Comparison of ENCODE assay signal across 9 mouse cellular contexts in the genomic region with DNA sequence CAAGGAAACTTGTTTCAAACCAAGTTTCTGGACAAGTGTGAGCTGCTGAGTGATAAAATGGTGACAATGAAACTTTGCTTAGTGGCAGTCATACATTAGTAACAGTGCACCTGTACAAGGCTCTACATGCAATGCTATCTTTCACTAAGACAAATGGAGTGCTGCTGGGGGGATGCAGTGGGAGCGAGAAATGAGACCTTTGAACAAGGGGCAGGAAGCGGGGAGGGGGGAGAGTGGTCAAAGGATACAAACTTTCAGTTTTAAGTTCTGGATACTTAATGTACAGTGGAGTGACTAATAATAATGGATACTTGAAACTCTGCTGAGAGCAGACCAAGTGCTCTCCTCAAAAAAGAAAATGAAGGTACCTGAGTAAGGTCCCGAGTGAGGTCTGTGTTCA. TPM values are rescaled to one million over a fixed set of nuclear protein-coding genes. Genes with fewer than 3 reads are reported as not detected.
A peak's percentile ranks its signal among the peaks of the same experiment; 100 is the strongest.
DNase-seq lines count a peak whose midpoint lies in the region; ATAC-seq and TF ChIP-seq lines count a peak whose summit lies in the region.
"Had no signal": no experiment of that assay in that cellular context is flagged by ENCODE, and none has a peak within 500 bp of the region (broad histone marks: within the 10 kb centered on the region; RNA-seq: fewer than 3 reads in every experiment).

No protein-coding gene starts in this region.

- H3K27me3 ChIP-seq in kidney, adult 2 months (replicated peaks; ENCODE audit: control insufficient read depth, insufficient read depth, low read length): no peaks in the 10 kb centered on the region
- H3K27me3 ChIP-seq in embryonic facial prominence, embryonic 11.5 days (ENCODE audit: control insufficient read depth, insufficient read depth, low read length): no peaks in the 10 kb centered on the region
- no peaks in the 10 kb centered on the region for H3K27me3 ChIP-seq in intestine, embryonic 14.5 days (replicated peaks; ENCODE audit: control insufficient read depth, insufficient read depth, low read length)
- no peaks in the 10 kb centered on the region for H3K27me3 ChIP-seq in midbrain, embryonic 15.5 days (replicated peaks)
- H3K27me3 ChIP-seq: Patski had no signal

- TF ChIP-seq POLR2A in kidney, adult 2 months (IDR thresholded peaks at IDR 0.05; ENCODE audit: low read depth, low read length): no peak

- H3K4me2 ChIP-seq in embryonic facial prominence, embryonic 11.5 days (ENCODE audit: low read depth, low read length): peak overlapping the region; percentile 65
- H3K4me2 ChIP-seq in intestine, embryonic 14.5 days (ENCODE audit: low read length): peak overlapping the region; percentile 70
- peak overlapping the region; percentile 66 for H3K4me2 ChIP-seq in midbrain, embryonic 15.5 days

- H3K36me3 ChIP-seq in kidney, adult 2 months (ENCODE audit: control insufficient read depth, insufficient read depth, low read length): no peaks in the 10 kb centered on the region
- no peaks in the 10 kb centered on the region for H3K36me3 ChIP-seq in embryonic facial prominence, embryonic 11.5 days (replicated peaks; ENCODE audit: control insufficient read depth, insufficient read depth, low read depth, low read length)
- H3K36me3 ChIP-seq in intestine, embryonic 14.5 days (ENCODE audit: control insufficient read depth, insufficient read depth, low read length): no peaks in the 10 kb centered on the region; the same call in 1 of the 2 replicates
- H3K36me3 ChIP-seq in midbrain, embryonic 15.5 days (replicated peaks): no peaks in the 10 kb centered on the region

- H3K9ac ChIP-seq in embryonic facial prominence, embryonic 11.5 days (replicated peaks; ENCODE audit: low read length): peak overlapping the region; percentile 39; the same call in 1 of the 2 replicates
- H3K9ac ChIP-seq in intestine, embryonic 14.5 days (ENCODE audit: low read length): peak overlapping the region; percentile 99
- peak overlapping the region; percentile 99 for H3K9ac ChIP-seq in midbrain, embryonic 15.5 days

- no peak for ATAC-seq in embryonic facial prominence, embryonic 11.5 days (replicated peaks; ENCODE audit: insufficient number of reproducible peaks, low FRiP score, low TSS enrichment, low read depth)
- ATAC-seq in intestine, embryonic 14.5 days (replicated peaks; ENCODE audit: low FRiP score, low TSS enrichment, low read depth): no peak
- no peak for ATAC-seq in midbrain, embryonic 15.5 days (replicated peaks)
- ATAC-seq: Patski had no signal

- 21% methylated on average over 3 of the region's 3 CpGs for WGBS in kidney, adult 2 months
- WGBS in embryonic facial prominence, embryonic 11.5 days: 38% methylated on average over 3 of the region's 3 CpGs
- WGBS in intestine, embryonic 14.5 days: 17% methylated on average over 3 of the region's 3 CpGs
- WGBS in midbrain, embryonic 15.5 days: 37% methylated on average over 3 of the region's 3 CpGs

- TF ChIP-seq CTCF in kidney, adult 2 months (conservative IDR thresholded peaks at IDR 0.05; ENCODE audit: insufficient read depth, insufficient read length, low read depth, low read length): no peak

- DNase-seq in kidney, adult 2 months: peak; percentile 46
- no peak for DNase-seq in kidney, adult 18-20 months
- DNase-seq in embryonic facial prominence, embryonic 11.5 days (ENCODE audit: low spot score): no peak
- no peak for DNase-seq in intestine, embryonic 14.5 days (ENCODE audit: low spot score)
- no peak for DNase-seq in adrenal gland, postnatal 36 days
- DNase-seq in right cerebral cortex, postnatal 36 days (ENCODE audit: low spot score in 2 of 2): no peak
- no peak for DNase-seq in thymus, postnatal 36 days

- no peak overlapping the region for H3K27ac ChIP-seq in kidney, adult 2 months (ENCODE audit: insufficient read depth, low read depth, low read length)
- H3K27ac ChIP-seq in embryonic facial prominence, embryonic 11.5 days (replicated peaks; ENCODE audit: low read depth, low read length): no peak overlapping the region
- H3K27ac ChIP-seq in intestine, embryonic 14.5 days (ENCODE audit: low read depth): no peak overlapping the region
- no peak overlapping the region for H3K27ac ChIP-seq in midbrain, embryonic 15.5 days

- no peaks in the 10 kb centered on the region for H3K9me3 ChIP-seq in embryonic facial prominence, embryonic 11.5 days (replicated peaks; ENCODE audit: control insufficient read depth, low read length)
- H3K9me3 ChIP-seq in intestine, embryonic 14.5 days (ENCODE audit: control insufficient read depth, low read length): no peaks in the 10 kb centered on the region
- no peaks in the 10 kb centered on the region for H3K9me3 ChIP-seq in midbrain, embryonic 15.5 days

- H3K4me1 ChIP-seq in kidney, adult 2 months (ENCODE audit: control insufficient read depth, insufficient read depth, low read length): peaks cover 27% of the 10 kb centered on the region
- H3K4me1 ChIP-seq in embryonic facial prominence, embryonic 11.5 days (ENCODE audit: control insufficient read depth, insufficient read depth, low read length): no peaks in the 10 kb centered on the region
- H3K4me1 ChIP-seq in intestine, embryonic 14.5 days (replicated peaks; ENCODE audit: control insufficient read depth, insufficient read depth, low read length): peaks cover 34% of the 10 kb centered on the region
- H3K4me1 ChIP-seq in midbrain, embryonic 15.5 days: peaks cover 33% of the 10 kb centered on the region

- peak overlapping the region; percentile 41; the same call in 1 of the 2 replicates for H3K4me3 ChIP-seq in kidney, adult 2 months (ENCODE audit: insufficient read depth, low read depth, low read length)
- H3K4me3 ChIP-seq in embryonic facial prominence, embryonic 11.5 days (ENCODE audit: low read depth, low read length): peak overlapping the region; percentile 89
- peak overlapping the region; percentile 98 for H3K4me3 ChIP-seq in intestine, embryonic 14.5 days (ENCODE audit: low read depth, low read length)
- H3K4me3 ChIP-seq in midbrain, embryonic 15.5 days: peak overlapping the region; percentile 100

RNA-seq across cellular contexts. Expression of a gene that starts 1.1 kb away (rescaled TPM):
- 38.3 and 45.2 TPM in 2 replicates for polyA plus RNA-seq in kidney, adult 2 months (2012; rRNA removed)
- 279 and 297 TPM in 2 replicates for polyA plus RNA-seq in embryonic facial prominence, embryonic 11.5 days (2014; fragmentation: Nextera tagmentation; extraction: Ambion mirVana)
- 178 and 189 TPM in 2 replicates for polyA plus RNA-seq in intestine, embryonic 14.5 days (2014; fragmentation: Nextera tagmentation; extraction: Ambion mirVana)
- 132 and 139 TPM in 2 replicates for polyA plus RNA-seq in midbrain, embryonic 15.5 days (2015; fragmentation: Nextera tagmentation; extraction: Ambion mirVana)
- total RNA-seq in adrenal gland, postnatal 36 days (2021): 10 to 100 TPM; 62.8 to 67.5 TPM

Comparison
In these comparisons a context has a peak if more than half of its experiments do, and no peak if none do; other contexts are left out.
1. H3K4me3 ChIP-seq: peak in every context shown above with its lines; median percentile 100 in midbrain, embryonic 15.5 days; 98 in intestine, embryonic 14.5 days; 89 in embryonic facial prominence, embryonic 11.5 days; 41 in kidney, adult 2 months.
2. H3K9ac ChIP-seq: peak in every context shown above with its lines; median percentile 99 in intestine, embryonic 14.5 days; 99 in midbrain, embryonic 15.5 days; 39 in embryonic facial prominence, embryonic 11.5 days.